Mouse (Mus musculus) cortical plate, adult 2 months (tissue): ENCODE data around the gene Kif3c.

Experiments used
- CTCF ChIP-seq: fragments of 200-500 bp; IDR thresholded peaks from 2 replicates; pipeline ENCODE4 v1.5.1; 2011; ENCODE audit warnings: mild to moderate bottlenecking, control low read depth, low read length; ENCODE audit not compliant: insufficient read depth; ENCODE audit errors: extremely low read depth
- POLR2A ChIP-seq: fragments of 200-500 bp; IDR thresholded peaks from 2 replicates; pipeline ENCODE4 v1.6.1; 2011; ENCODE audit warnings: mild to moderate bottlenecking, low read length, control low read depth; ENCODE audit not compliant: insufficient read depth; ENCODE audit errors: extremely low read depth

DNA sequence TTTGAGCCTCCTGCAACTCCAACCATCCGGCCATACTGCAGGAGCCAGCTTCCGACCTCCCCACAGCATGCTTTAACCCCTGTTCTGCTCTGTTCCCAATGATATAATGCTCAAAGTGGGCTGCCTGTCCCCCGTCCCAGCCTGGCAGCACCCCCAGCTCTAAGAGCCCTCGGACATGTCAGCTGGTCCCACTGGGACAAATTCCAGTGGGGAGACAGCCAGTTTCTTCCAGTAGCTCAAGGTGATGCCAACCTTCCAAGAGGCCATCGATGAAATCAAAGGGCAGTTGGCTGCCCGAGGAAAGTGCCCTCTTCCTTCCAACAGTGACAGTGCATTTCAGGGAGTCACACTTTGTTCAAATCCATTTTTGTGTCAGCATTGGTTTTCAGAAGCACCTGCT lies 20.3 kb downstream of the Kif3c start:
- TF ChIP-seq CTCF (no peak), POLR2A (no peak)
